Comparison of ENCODE assay signal across 8 mouse cellular contexts in the genomic region with DNA sequence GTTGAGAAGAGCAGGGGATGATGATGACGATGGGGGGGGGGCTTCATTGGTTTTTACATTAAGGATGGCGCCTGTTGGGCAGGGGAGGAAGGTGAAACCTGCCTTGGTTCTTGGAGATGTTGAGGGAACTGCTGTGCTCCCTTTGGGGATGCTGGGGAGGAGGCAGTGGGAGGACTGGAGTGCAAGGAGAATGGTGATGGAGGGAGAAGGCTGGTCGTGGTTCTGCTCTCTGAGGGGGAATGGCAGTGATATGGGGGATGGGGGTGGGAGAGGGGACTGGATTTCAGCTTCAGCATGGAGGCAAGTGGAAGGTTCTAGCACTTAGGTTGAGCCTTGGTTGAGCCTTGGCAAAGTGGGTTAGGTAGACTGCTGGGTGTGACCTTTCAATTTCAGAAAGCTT. TPM values are rescaled to one million over a fixed set of nuclear protein-coding genes. Genes with fewer than 3 reads are reported as not detected.
DNase-seq lines count a peak whose midpoint lies in the region; ATAC-seq and TF ChIP-seq lines count a peak whose summit lies in the region.

No protein-coding gene starts in this region.

- TF ChIP-seq CTCF in C2C12 (IDR thresholded peaks at IDR 0.05; ENCODE audit: control insufficient read depth, insufficient read depth, insufficient read length), result no peak
- no peak for TF ChIP-seq CTCF in liver, embryonic 14.5 days (IDR thresholded peaks at IDR 0.05; ENCODE audit: low read depth)

- H3K36me3 ChIP-seq in C2C12 (ENCODE audit: control insufficient read depth, insufficient read depth), result no peaks in the 10 kb centered on the region
- no peaks in the 10 kb centered on the region for H3K36me3 ChIP-seq in forebrain, embryonic 15.5 days
- no peaks in the 10 kb centered on the region for H3K36me3 ChIP-seq in liver, embryonic 14.5 days (replicated peaks; ENCODE audit: control insufficient read depth, insufficient read depth, low read depth)

- H3K27ac ChIP-seq in forebrain, embryonic 15.5 days (replicated peaks), result peak overlapping the region; percentile 80; the same call in 1 of the 2 replicates
- no peak overlapping the region for H3K27ac ChIP-seq in liver, embryonic 14.5 days

- ATAC-seq in forebrain, embryonic 15.5 days (replicated peaks), result no peak
- no peak for ATAC-seq in liver, embryonic 14.5 days (ENCODE audit: insufficient read depth)

- TF ChIP-seq EP300 in liver, embryonic 14.5 days (IDR thresholded peaks at IDR 0.05; ENCODE audit: low read depth), result no peak

- peaks cover 5% of the 10 kb centered on the region; the same call in 1 of the 2 replicates for H3K4me1 ChIP-seq in forebrain, embryonic 15.5 days
- H3K4me1 ChIP-seq in liver, embryonic 14.5 days (replicated peaks; ENCODE audit: control insufficient read depth in 2 of 2, insufficient read depth in 2 of 2, low read length in 1 of 2), result peaks cover 6 to 22% of the 10 kb centered on the region in 2 experiments

- DNase-seq in embryo, embryonic 10.5 days (ENCODE audit: low spot score), result peak; percentile 13
- DNase-seq in embryo, embryonic 10 days (ENCODE audit: low spot score), result no peak
- no peak for DNase-seq in liver, embryonic 14.5 days (ENCODE audit: low read depth in 3 of 3, low spot score in 3 of 3)
- DNase-seq in right cerebral cortex, postnatal 10 days (ENCODE audit: low spot score in 2 of 2), result no peak
- DNase-seq in adrenal gland, postnatal 10 days, result no peak
- DNase-seq in right cerebral cortex, postnatal 36 days (ENCODE audit: low spot score in 2 of 2), result no peak

- peak overlapping the region; percentile 64 for H3K9ac ChIP-seq in forebrain, embryonic 15.5 days (replicated peaks)
- no peak overlapping the region for H3K9ac ChIP-seq in liver, embryonic 14.5 days (replicated peaks)

- H3K4me2 ChIP-seq in forebrain, embryonic 15.5 days (replicated peaks), result peak overlapping the region; percentile 49
- peak overlapping the region; percentile 6; the same call in 1 of the 2 replicates for H3K4me2 ChIP-seq in liver, embryonic 14.5 days (ENCODE audit: low read depth)

- 20% methylated on average over 3 of the region's 3 CpGs for WGBS in forebrain, embryonic 15.5 days
- WGBS in liver, embryonic 14.5 days (ENCODE audit: insufficient replicate concordance), result 19% methylated on average over 3 of the region's 3 CpGs

- H3K27me3 ChIP-seq in C2C12 (ENCODE audit: control insufficient read depth, insufficient read depth, insufficient read length), result no peaks in the 10 kb centered on the region
- H3K27me3 ChIP-seq in forebrain, embryonic 15.5 days, result no peaks in the 10 kb centered on the region
- peaks cover 26% of the 10 kb centered on the region for H3K27me3 ChIP-seq in liver, embryonic 14.5 days (ENCODE audit: control insufficient read depth, insufficient read depth, low read length)

- peak overlapping the region; percentile 60 for H3ac ChIP-seq in C2C12 (ENCODE audit: control insufficient read depth, insufficient read length, low read depth)

- no peaks in the 10 kb centered on the region for H3K9me3 ChIP-seq in forebrain, embryonic 15.5 days
- no peaks in the 10 kb centered on the region for H3K9me3 ChIP-seq in liver, embryonic 14.5 days (ENCODE audit: control insufficient read depth, low read length)

- H3K79me3 ChIP-seq in C2C12 (ENCODE audit: low read depth), result no peaks in the 10 kb centered on the region

- no peaks in the 10 kb centered on the region for H3K79me2 ChIP-seq in C2C12 (ENCODE audit: control insufficient read depth, insufficient read depth)

- H3K4me3 ChIP-seq in C2C12 (ENCODE audit: insufficient read depth, poor library complexity, severe bottlenecking), result peak overlapping the region; percentile 21
- H3K4me3 ChIP-seq in forebrain, embryonic 15.5 days, result peak overlapping the region; percentile 61
- peak overlapping the region in 1 of 2 experiments; percentile 21; a peak in 1 of 4 replicates for H3K4me3 ChIP-seq in liver, embryonic 14.5 days (ENCODE audit: insufficient read depth in 1 of 2, low read depth in 2 of 2, low read length in 2 of 2)

TF ChIP-seq in C2C12, 6 proteins besides CTCF, POLR2A, EP300 and RAD21:
- TF ChIP-seq USF1 (IDR thresholded peaks at IDR 0.05; ENCODE audit: low read depth) (no peak), CEBPB (IDR thresholded peaks at IDR 0.05; ENCODE audit: low read depth) (no peak), MYOD1 (IDR thresholded peaks at IDR 0.05; ENCODE audit: control insufficient read depth, insufficient read length, low read depth) (no peak), MAX (IDR thresholded peaks at IDR 0.05) (no peak), FOSL1 (IDR thresholded peaks at IDR 0.05; ENCODE audit: insufficient read depth, low read length, poor library complexity, severe bottlenecking) (no peak), MYOG (IDR thresholded peaks at IDR 0.05; ENCODE audit: control insufficient read depth, extremely low read depth, insufficient read length) (no peak)

RNA-seq across cellular contexts. Expression of gene Fhl1, which starts 0.8 kb away (rescaled TPM):
- 42.8 TPM for polyA plus RNA-seq in C2C12 (2012; fragmentation: generic; extraction: Trizol)
- 108 TPM in 2 replicates for polyA plus RNA-seq in forebrain, embryonic 15.5 days (2015; fragmentation: Nextera tagmentation; extraction: Ambion mirVana)
- 6.5 and 8.1 TPM in 2 replicates for polyA plus RNA-seq in liver, embryonic 14.5 days (2012; rRNA removed)
- 11.2 and 11.3 TPM in 2 replicates for polyA plus RNA-seq in liver, embryonic 14.5 days (2014; fragmentation: Nextera tagmentation; extraction: Ambion mirVana)
- total RNA-seq in adrenal gland, postnatal 10 days (2021), result 100 to 1,000 TPM; 146 to 212 TPM
